Mouse (Mus musculus) forebrain, embryonic 11.5 days (tissue): ENCODE results near the gene Cog6. TPM values are rescaled to one million over a fixed set of nuclear protein-coding genes. Genes with fewer than 3 reads are reported as not detected.

ENCODE experiments used
- ATAC-seq: fragments of 200-750 bp; cut with Nextera tagmentation; replicated peaks from 2 replicates; pipeline ENCODE4 v1.8.0; 2017; ENCODE audit warnings: moderate TSS enrichment; ENCODE audit not compliant: low FRiP score
- DNase-seq: peaks from one replicate; pipeline ENCODE4 v3.0.0-alpha.2; 2017; ENCODE audit warnings: low spot score
- H3K27ac ChIP-seq: fragments of 300-500 bp; sonication (generic); 2 replicates; pipeline ENCODE4 v1.5.1; 2014; ENCODE audit warnings: low read depth, low read length
- H3K27me3 ChIP-seq: fragments of 300-500 bp; sonication (generic); 2 replicates; pipeline ENCODE4 v1.6.1; 2014; ENCODE audit warnings: mild to moderate bottlenecking, low read length, mixed read lengths; ENCODE audit not compliant: control insufficient read depth, insufficient read depth
- H3K36me3 ChIP-seq: fragments of 300-500 bp; sonication (generic); 2 replicates; pipeline ENCODE4 v1.6.1; 2014; ENCODE audit warnings: mild to moderate bottlenecking, low read length, moderate library complexity, mixed read lengths; ENCODE audit not compliant: control insufficient read depth, insufficient read depth
- H3K4me1 ChIP-seq: fragments of 300-500 bp; sonication (generic); replicated peaks from 2 replicates; pipeline ENCODE4 v1.6.1; 2014; ENCODE audit warnings: low read length, mixed read lengths; ENCODE audit not compliant: control insufficient read depth, insufficient read depth
- H3K4me2 ChIP-seq: fragments of 300-500 bp; sonication (generic); 2 replicates; pipeline ENCODE4 v1.6.1; 2014; ENCODE audit warnings: low read depth, mild to moderate bottlenecking, low read length, moderate library complexity, mixed read lengths; ENCODE audit not compliant: severe bottlenecking
- H3K4me3 ChIP-seq: fragments of 300-500 bp; sonication (generic); 2 replicates; pipeline ENCODE4 v1.5.1; 2014; ENCODE audit warnings: low read depth, low read length
- H3K9ac ChIP-seq: fragments of 300-500 bp; sonication (generic); 2 replicates; pipeline ENCODE4 v1.6.1; 2014; ENCODE audit warnings: low read length
- H3K9me3 ChIP-seq: fragments of 300-500 bp; sonication (generic); 2 replicates; pipeline ENCODE4 v1.6.1; 2016; ENCODE audit warnings: low read length, mixed read lengths; ENCODE audit not compliant: control insufficient read depth
- WGBS: fragments of 180-500 bp; shearing (Covaris S2); extraction: QIAGEN DNeasy Blood & Tissue Kit; methylation state at CpG from one replicate; pipeline ENCODE4 v1.1.7; 2014; 5-methylcytosine and 5-hydroxymethylcytosine counted together
- polyA plus RNA-seq: library from polyadenylated mRNA; unstranded; fragments of >200 nt; fragmentation: Nextera tagmentation; extraction: Ambion mirVana; gene quantifications from 2 replicates; pipeline ENCODE4 v1.2.1, GENCODE M21; 2014

The Cog6 gene
- polyA plus RNA-seq, 1 experiment from 2014 or later, result 45.2 TPM

GRCm38 (mm10) chr3:52953831-52954230 lies 63.2 kb downstream of the Cog6 start:
- ATAC-seq, result no peak
- WGBS, result 97% methylated on average over 1 of the region's 1 CpGs

DNA sequence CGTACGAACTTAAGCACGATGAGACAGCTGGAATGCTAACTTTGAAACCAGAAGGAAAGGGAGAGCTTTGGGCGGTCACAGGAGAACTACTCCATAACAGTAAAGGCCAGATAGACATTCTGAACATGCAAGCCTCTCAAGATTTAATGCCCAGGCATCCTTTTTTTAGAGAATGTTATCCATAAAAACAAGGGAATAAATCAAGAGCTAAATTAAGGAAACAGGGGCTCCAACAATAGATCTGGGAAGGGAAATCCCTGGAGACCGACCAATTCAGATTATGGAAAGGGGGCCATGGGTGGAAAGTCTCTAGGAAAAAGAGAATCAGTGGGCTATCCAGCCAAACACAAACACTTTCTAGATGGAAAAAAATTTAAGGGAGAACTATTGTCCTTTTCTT lies 68.2 kb downstream of the Cog6 start:
- Histone ChIP-seq H3K9me3 (no peaks in the 10 kb centered on the region), H3K9ac (no peak overlapping the region), H3K36me3 (no peaks in the 10 kb centered on the region), H3K4me3 (no peak overlapping the region), H3K27me3 (no peaks in the 10 kb centered on the region), H3K27ac (no peak overlapping the region), H3K4me1 (no peaks in the 10 kb centered on the region), H3K4me2 (no peak overlapping the region)
- DNase-seq, result no peak
- 97% methylated on average over 5 of the region's 5 CpGs for WGBS
- ATAC-seq, result no peak

More at GRCm38 (mm10) chr3:52953831-52954230, 63.2 kb downstream of the Cog6 start:
- H3K4me1 ChIP-seq, result peaks cover 5% of the 10 kb centered on the region; the same call in 1 of the 2 replicates
- DNase-seq, result no peak
- H3K9ac ChIP-seq, result no peak overlapping the region
- H3K27ac ChIP-seq, result no peak overlapping the region
- no peaks in the 10 kb centered on the region for H3K36me3 ChIP-seq
- no peak overlapping the region for H3K4me3 ChIP-seq
- H3K4me2 ChIP-seq, result no peak overlapping the region
- no peaks in the 10 kb centered on the region for H3K9me3 ChIP-seq
- H3K27me3 ChIP-seq, result no peaks in the 10 kb centered on the region

DNA sequence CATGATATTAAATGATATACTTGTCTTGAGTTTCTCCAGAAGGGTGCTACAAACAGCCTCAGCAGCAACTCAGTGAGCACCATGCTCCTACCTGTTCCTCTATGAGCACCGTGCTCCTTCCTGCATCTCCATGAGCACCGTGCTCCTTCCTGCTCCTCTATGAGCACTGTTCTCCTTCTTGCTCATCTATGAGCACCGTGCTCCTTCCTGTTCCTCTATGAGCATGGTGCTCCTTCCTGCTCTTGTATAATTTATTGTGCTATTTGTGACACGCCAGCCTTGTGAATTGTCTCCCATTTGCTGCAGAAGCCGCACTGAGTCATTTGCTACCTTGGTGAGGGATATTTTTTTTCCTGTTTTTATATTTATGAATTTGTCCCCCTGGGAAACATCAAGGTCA lies 69.6 kb downstream of the Cog6 start:
- Histone ChIP-seq H3K27me3 (no peaks in the 10 kb centered on the region), H3K4me1 (no peaks in the 10 kb centered on the region), H3K4me2 (no peak overlapping the region), H3K36me3 (no peaks in the 10 kb centered on the region), H3K4me3 (no peak overlapping the region), H3K9ac (no peak overlapping the region), H3K27ac (no peak overlapping the region), H3K9me3 (no peaks in the 10 kb centered on the region)
- no peak for DNase-seq
- ATAC-seq, result no peak
- 89% methylated on average over 5 of the region's 5 CpGs for WGBS

GRCm38 (mm10) chr3:52940832-52941468 lies 76.1 kb downstream of the Cog6 start:
- 0 out of 2 replicates have a peak, but pooled peaks have one; percentile 53 for ATAC-seq
- peak; percentile 68 for DNase-seq
- Histone ChIP-seq H3K4me2 (no peak overlapping the region), H3K27ac (no peak overlapping the region), H3K4me3 (no peak overlapping the region), H3K36me3 (no peaks in the 10 kb centered on the region), H3K27me3 (no peaks in the 10 kb centered on the region), H3K4me1 (peaks cover 8% of the 10 kb centered on the region; the same call in 1 of the 2 replicates), H3K9ac (no peak overlapping the region), H3K9me3 (no peaks in the 10 kb centered on the region)
- 27% methylated on average over 10 of the region's 10 CpGs for WGBS

- Histone ChIP-seq H3K9ac (no peak overlapping the region), H3K36me3 (no peaks in the 10 kb centered on the region)
These were observed 78.6 kb downstream of the Cog6 start for GRCm38 (mm10) chr3:52938398-52938797.

GRCm38 (mm10) chr3:52937739-52938306 lies 79.2 kb downstream of the Cog6 start:
- no peaks in the 10 kb centered on the region for H3K27me3 ChIP-seq
- no peak overlapping the region for H3K9ac ChIP-seq
- H3K4me2 ChIP-seq, result no peak overlapping the region
- 87% methylated on average over 6 of the region's 6 CpGs for WGBS
- H3K4me1 ChIP-seq, result peaks cover 8% of the 10 kb centered on the region; the same call in 1 of the 2 replicates
- DNase-seq, result no peak
- no peaks in the 10 kb centered on the region for H3K9me3 ChIP-seq
- H3K4me3 ChIP-seq, result no peak overlapping the region
- no peaks in the 10 kb centered on the region for H3K36me3 ChIP-seq
- ATAC-seq, result no peak
- no peak overlapping the region for H3K27ac ChIP-seq

More at GRCm38 (mm10) chr3:52938398-52938797, 78.6 kb downstream of the Cog6 start:
- Histone ChIP-seq H3K4me3 (no peak overlapping the region), H3K4me2 (no peak overlapping the region), H3K4me1 (peaks cover 8% of the 10 kb centered on the region; the same call in 1 of the 2 replicates), H3K27ac (no peak overlapping the region), H3K9me3 (no peaks in the 10 kb centered on the region), H3K27me3 (no peaks in the 10 kb centered on the region)
- DNase-seq (no peak), ATAC-seq (no peak)
- 86% methylated on average over 5 of the region's 5 CpGs for WGBS

DNA sequence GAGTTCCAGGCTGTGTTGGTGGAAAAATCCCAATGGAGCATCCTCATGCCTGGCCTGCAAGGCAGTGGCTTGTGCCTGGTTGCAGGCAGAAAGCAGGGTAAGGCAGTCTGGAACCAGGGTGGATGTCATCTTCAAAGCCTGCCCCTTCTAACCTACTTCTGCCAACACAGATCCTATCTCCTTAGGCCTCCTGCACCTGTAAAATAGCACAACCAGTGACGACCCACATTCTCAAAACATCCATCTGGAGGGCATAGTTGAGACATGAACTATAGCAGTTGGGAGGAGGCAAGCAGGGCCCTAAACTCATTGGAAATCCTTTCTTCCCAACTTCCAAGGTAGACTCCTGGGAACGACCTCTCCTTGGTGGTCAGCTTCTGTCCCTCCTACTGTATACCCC lies 85.1 kb downstream of the Cog6 start:
- Histone ChIP-seq H3K4me3 (no peak overlapping the region), H3K9me3 (no peaks in the 10 kb centered on the region), H3K4me1 (no peaks in the 10 kb centered on the region), H3K36me3 (no peaks in the 10 kb centered on the region), H3K27ac (no peak overlapping the region), H3K27me3 (no peaks in the 10 kb centered on the region), H3K4me2 (no peak overlapping the region), H3K9ac (no peak overlapping the region)
- no peak for ATAC-seq
- 76% methylated on average over 2 of the region's 2 CpGs for WGBS
- DNase-seq, result no peak
